Mouse (Mus musculus): Measurements from ENCODE around the gene Casz1.

Gene Casz1

GRCm38 (mm10) chr4:148879631-148880030 is 75.4 kb downstream of the Casz1 start:
- DNase-seq: no peak

GRCm38 (mm10) chr4:148881001-148881669 is 76.9 kb downstream of the Casz1 start:
- DNase-seq: peak; percentile 38

DNA sequence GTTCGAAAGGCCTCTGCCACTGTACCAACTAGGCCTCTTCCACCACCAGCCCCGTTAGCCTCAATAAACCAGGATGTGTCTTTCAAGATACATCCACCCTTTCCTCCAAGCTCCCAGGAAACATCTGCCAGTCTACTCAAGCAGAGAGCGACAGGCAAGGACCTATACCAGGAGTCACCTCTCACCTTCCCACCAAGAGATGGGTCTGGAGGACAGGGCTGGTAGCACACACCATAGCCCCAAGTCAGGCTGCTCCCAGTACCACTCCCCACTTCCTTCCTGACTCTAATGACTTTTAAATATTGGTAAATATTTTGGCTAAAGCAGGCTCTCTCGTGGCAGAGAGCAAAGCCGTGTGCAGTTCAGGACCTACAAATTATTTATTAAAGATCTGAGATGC is 77.6 kb downstream of the Casz1 start:
- DNase-seq: no peak

DNA sequence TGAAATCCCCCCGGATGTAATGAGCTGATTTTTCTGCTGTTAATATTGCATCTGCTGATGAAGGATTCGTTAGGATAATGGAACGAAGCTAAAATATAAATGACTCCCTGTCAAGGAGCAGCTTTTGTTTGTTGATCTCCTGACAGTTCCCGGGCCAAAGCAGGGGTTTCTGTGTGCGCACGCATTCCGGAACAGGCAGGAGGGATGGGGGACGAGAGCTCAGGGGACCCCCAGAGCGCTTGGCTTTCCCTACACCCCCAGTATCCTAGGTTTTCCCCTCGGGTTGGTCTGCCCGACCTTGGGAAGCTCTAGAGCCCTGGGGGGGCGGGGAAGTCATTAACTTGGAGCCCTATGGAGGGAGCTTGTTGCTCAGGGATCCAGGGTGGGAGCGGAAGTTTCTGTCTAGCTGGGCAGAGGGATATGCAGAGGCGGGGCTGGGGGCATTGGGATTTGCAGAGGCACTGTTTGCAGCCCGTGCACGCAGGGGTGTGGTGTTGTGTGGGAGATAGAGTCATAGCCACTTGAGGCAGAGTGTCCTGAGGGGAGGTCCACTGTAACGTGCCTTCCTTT is 78.2 kb downstream of the Casz1 start:
- DNase-seq: no peak

DNA sequence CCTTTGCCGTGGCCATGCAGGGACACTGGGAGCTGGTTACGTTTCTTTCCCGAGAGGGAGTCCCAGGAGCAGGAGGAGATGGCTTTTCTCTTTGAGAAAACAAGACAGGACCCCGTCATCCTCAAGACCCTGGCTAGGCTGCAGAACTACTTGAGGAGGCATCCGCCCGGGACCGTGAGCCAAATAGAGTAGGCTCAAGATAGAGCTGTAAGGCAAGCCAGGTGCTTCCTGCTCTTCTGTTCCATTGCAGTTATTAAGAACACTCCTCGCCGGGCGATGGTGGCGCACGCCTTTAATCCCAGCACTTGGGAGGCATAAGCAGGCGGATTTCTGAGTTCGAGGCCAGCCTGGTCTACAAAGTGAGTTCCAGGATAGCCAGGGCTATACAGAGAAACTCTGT is 80.4 kb downstream of the Casz1 start:
- DNase-seq: no peak

DNA sequence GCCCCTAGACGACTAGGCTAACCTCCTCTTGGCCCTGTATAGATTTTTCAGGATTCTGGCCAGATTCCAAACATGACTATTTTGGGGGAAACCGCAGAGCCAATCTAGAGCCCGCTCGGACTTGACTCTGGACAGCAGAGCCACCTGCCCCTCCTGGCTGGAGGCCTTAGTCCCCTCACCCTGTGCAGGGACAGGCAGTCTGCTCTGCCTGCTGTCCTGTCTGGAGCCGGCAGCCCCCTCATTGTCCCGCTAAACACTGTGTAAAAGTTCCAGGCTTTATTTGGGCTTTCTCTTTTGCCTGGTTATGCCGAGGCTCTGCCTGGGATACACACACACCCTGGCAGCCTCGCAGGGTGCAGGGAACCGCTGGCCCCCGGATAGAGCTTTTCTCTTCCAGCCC is 81.2 kb downstream of the Casz1 start:
- no peak for DNase-seq

GRCm38 (mm10) chr4:148885921-148886540 is 81.8 kb downstream of the Casz1 start:
- no peak for DNase-seq

DNA sequence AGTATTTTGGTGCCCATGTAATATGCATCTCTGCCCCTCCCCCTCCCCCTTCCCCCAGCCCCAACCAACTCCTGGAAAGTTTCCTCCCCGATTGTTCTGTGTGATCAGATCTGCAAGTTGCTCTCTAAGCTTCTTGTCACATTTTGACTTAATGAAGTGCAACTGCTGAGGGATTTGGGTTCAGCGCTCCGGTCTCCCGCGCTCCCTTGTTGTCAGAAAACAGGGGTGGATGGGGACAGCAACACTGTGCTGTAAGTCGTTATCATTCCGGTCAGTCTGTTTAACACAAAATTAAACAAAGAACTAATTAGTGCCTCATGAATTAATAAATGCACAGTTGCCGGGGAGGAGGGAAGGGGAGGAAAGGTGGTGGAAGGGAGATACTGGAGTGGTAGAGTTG is 84.0 kb downstream of the Casz1 start:
- no peak for DNase-seq

DNA sequence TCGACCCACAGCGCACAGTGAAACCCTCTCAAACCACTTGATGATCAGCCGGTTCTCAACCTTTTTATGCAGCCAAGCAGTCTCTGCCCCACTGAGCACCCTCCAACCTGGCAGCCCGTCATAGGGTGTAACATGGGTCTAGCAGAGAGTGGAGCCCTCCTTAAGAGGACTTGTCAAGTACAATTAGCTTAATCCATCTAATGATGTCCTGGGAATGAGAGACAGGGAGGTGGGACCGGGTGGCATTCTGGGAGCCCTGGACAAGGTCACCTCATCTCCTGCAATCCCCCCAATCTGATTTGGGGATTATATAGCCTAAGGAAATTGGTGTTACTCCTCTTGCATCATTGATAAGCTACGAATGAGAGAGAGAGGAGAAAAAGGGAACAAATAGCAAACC is 84.8 kb downstream of the Casz1 start:
- no peak for DNase-seq

DNA sequence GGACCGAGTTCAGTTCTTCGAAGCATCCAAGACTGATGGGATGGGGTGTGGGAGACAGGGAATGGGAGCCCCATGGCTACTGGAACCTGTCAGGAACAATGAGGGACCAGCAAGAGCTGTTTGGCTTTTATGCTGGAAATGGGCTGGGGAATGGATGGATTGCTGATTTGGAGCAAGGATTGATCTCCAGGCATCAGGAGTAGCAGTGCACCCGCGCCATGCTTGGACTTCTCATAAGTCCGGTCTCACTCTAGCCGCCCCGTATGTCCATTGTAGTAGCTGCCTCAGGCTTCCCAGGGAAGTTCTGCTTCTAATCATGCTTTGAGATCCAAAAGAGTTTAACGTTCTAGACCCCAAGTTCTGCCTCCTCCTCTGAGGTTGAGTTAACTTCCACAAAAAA is 86.2 kb downstream of the Casz1 start:
- no peak for DNase-seq

- DNase-seq: peak; percentile 59
Observed at GRCm38 (mm10) chr4:148890892-148891838, 86.9 kb downstream of the Casz1 start.

GRCm38 (mm10) chr4:148896125-148896524 is 91.9 kb downstream of the Casz1 start:
- no peak for DNase-seq

GRCm38 (mm10) chr4:148899927-148900294 is 95.7 kb downstream of the Casz1 start:
- DNase-seq: no peak

GRCm38 (mm10) chr4:148900295-148901211 is 96.3 kb downstream of the Casz1 start:
- peak; percentile 95 for DNase-seq

- DNase-seq: no peak
Observed at GRCm38 (mm10) chr4:148901275-148902052, 97.2 kb downstream of the Casz1 start.

GRCm38 (mm10) chr4:148902919-148903727 is 98.9 kb downstream of the Casz1 start:
- peak; percentile 82 for DNase-seq

- DNase-seq: no peak
Observed at GRCm38 (mm10) chr4:148905295-148905694, 101.1 kb downstream of the Casz1 start.

DNA sequence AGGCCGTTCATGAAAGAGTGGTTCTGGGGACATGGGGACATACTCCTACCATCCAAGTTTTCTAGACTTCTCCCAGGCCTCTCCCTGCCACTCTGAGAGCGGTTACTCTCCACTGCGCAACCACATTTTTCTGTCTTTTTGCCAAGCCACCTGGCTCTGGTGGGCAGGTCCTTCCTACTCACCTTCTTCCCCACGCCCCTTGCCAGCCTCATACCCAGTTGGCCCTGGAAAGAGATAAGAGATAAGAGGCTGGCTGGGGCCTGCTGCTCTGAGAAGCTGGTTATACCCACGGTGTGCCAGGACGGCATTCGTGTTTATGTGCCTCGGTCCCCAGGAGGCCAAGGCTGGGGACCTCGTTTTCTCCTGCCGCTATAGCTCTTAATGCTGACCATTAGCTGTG is 102.6 kb downstream of the Casz1 start:
- peak; percentile 46 for DNase-seq

DNA sequence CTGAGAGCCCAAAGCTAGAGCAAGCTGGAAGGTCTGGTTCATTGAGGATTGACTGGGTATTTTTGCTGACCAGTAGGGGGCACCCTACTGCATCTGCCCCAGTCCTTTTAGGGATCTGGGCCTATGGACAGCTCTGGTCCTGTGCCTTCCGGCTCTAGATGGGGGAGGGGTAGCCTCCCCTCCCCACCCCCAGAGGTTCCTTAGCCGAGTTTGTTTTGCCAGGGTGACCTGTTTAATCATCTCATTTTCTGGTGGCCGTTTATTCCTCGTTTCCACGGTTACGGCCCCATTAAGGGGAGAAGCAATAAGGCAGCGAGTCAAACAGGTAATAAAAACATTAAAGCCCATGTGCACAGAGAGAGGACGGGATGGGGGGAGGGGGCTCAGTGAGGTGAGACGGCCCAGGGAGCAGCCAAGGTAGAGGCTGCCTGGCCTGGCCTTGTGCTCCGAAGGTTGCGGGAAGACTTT is 104.0 kb downstream of the Casz1 start:
- peak; percentile 89 for DNase-seq

- peak; percentile 50 for DNase-seq
Observed at GRCm38 (mm10) chr4:148908760-148909510, 104.7 kb downstream of the Casz1 start.
